Mouse (Mus musculus): ENCODE measurements around the gene B4galnt2.

GRCm38 (mm10) chr11:95925976-95926375 lies 11.3 kb upstream of the B4galnt2 start:
- no peak for TF ChIP-seq CTCF (IDR thresholded peaks at IDR 0.05; ENCODE audit: control insufficient read depth, insufficient read depth, insufficient read length)
- no peak for TF ChIP-seq MAX (IDR thresholded peaks at IDR 0.05)
- no peak for TF ChIP-seq FOSL1 (IDR thresholded peaks at IDR 0.05; ENCODE audit: insufficient read depth, low read length, poor library complexity, severe bottlenecking)
- no peak for TF ChIP-seq MYOG (IDR thresholded peaks at IDR 0.05; ENCODE audit: control insufficient read depth, extremely low read depth, insufficient read length)
- TF ChIP-seq CEBPB (IDR thresholded peaks at IDR 0.05; ENCODE audit: low read depth), result no peak
- TF ChIP-seq MYOD1 (IDR thresholded peaks at IDR 0.05; ENCODE audit: control insufficient read depth, insufficient read length, low read depth), result no peak
- no peak for TF ChIP-seq USF1 (IDR thresholded peaks at IDR 0.05; ENCODE audit: low read depth)
